8 mouse cellular contexts compared by ENCODE assay signal in genomic region chr11:95834742-95835710, GRCm38 (mm10). TPM values are rescaled to one million over a fixed set of nuclear protein-coding genes. Genes with fewer than 3 reads are reported as not detected.
A peak's percentile ranks its signal among the peaks of the same experiment; 100 is the strongest.
DNase-seq lines count a peak whose midpoint lies in the region; ATAC-seq and TF ChIP-seq lines count a peak whose summit lies in the region.

No protein-coding gene starts in this region.

- no peaks in the 10 kb centered on the region for H3K9me3 ChIP-seq in forebrain, embryonic 10.5 days
- no peaks in the 10 kb centered on the region for H3K9me3 ChIP-seq in forebrain, postnatal 0 days (ENCODE audit: low read length)

- H3K4me3 ChIP-seq in forebrain, embryonic 10.5 days, result peak overlapping the region; percentile 5; the same call in 1 of the 2 replicates
- H3K4me3 ChIP-seq in forebrain, postnatal 0 days (ENCODE audit: low read depth, low read length), result no peak overlapping the region

- H3K9ac ChIP-seq in forebrain, postnatal 0 days, result no peak overlapping the region

- DNase-seq in forebrain, embryonic 10.5 days (ENCODE audit: extremely low spot score, low spot score), result no peak
- no peak for DNase-seq in forebrain, postnatal 0 days
- DNase-seq in 416B (ENCODE audit: low read depth), result peak; percentile 90
- peak; percentile 71 for DNase-seq in lung, postnatal 25 days (ENCODE audit: low spot score)
- DNase-seq in frontal cortex, postnatal 25 days (ENCODE audit: low spot score in 2 of 2), result no peak
- DNase-seq in left cerebral cortex, adult 18-20 months (ENCODE audit: low spot score in 2 of 2), result no peak
- no peak for DNase-seq in urinary bladder, postnatal 14 days (ENCODE audit: low spot score)

- H3K4me1 ChIP-seq in forebrain, embryonic 10.5 days, result peaks cover 59% of the 10 kb centered on the region
- H3K4me1 ChIP-seq in forebrain, postnatal 0 days (ENCODE audit: insufficient read depth), result peaks cover 12% of the 10 kb centered on the region

- no peak for ATAC-seq in forebrain, postnatal 0 days
- ATAC-seq in erythroid progenitor cell, adult 5-6 weeks (replicated peaks; ENCODE audit: low FRiP score, poor library complexity, severe bottlenecking), result peak; percentile 16; the same call in 1 of the 2 replicates

- no peaks in the 10 kb centered on the region for H3K36me3 ChIP-seq in forebrain, embryonic 10.5 days (replicated peaks)
- no peaks in the 10 kb centered on the region for H3K36me3 ChIP-seq in forebrain, postnatal 0 days (ENCODE audit: insufficient read depth)

- H3K27ac ChIP-seq in forebrain, embryonic 10.5 days, result no peak overlapping the region
- no peak overlapping the region for H3K27ac ChIP-seq in forebrain, postnatal 0 days (ENCODE audit: low read depth, low read length)

- TF ChIP-seq CTCF in forebrain, postnatal 0 days (IDR thresholded peaks at IDR 0.05; ENCODE audit: low read depth), result no peak

- no peak overlapping the region for H3K4me2 ChIP-seq in forebrain, postnatal 0 days (ENCODE audit: low read depth)

- H3K27me3 ChIP-seq in forebrain, embryonic 10.5 days (ENCODE audit: poor library complexity, severe bottlenecking), result peaks cover 83% of the 10 kb centered on the region
- H3K27me3 ChIP-seq in forebrain, postnatal 0 days (ENCODE audit: insufficient read depth, low read length), result peaks cover 56% of the 10 kb centered on the region

- WGBS in forebrain, embryonic 10.5 days, result 24% methylated on average over 15 of the region's 15 CpGs
- WGBS in forebrain, postnatal 0 days, result 27% methylated on average over 15 of the region's 15 CpGs

RNA-seq across cellular contexts. Expression of gene Gngt2, which starts 2.0 kb away (rescaled TPM):
- polyA plus RNA-seq in forebrain, embryonic 10.5 days (2016; fragmentation: Nextera tagmentation; extraction: Ambion mirVana), result 6.7 and 7.3 TPM in 2 replicates
- total RNA-seq in forebrain, postnatal 0 days (2014; rRNA removed), result 1.0 and 1.6 TPM in 2 replicates
- 1.9 and 2.9 TPM in 2 replicates for polyA plus RNA-seq in forebrain, postnatal 0 days (2015; fragmentation: Nextera tagmentation; extraction: Ambion mirVana)
- total RNA-seq in erythroid progenitor cell, adult 5-6 weeks (2015; ENCODE audit: low replicate concordance), result 26.3 and 28.1 TPM in 2 replicates
- 14.6 and 20.5 TPM in 2 replicates for total RNA-seq in erythroid progenitor cell, adult 5-6 weeks (2017; ENCODE audit: low replicate concordance)
- 1 to 10 TPM; 2.8 to 4.5 TPM for total RNA-seq in left cerebral cortex, adult 18-20 months (2021)

RNA-seq across cellular contexts. Expression of gene Abi3, which starts 7.2 kb away (rescaled TPM):
- polyA plus RNA-seq in forebrain, embryonic 10.5 days (2016; fragmentation: Nextera tagmentation; extraction: Ambion mirVana), result 2.3 and 4.6 TPM in 2 replicates
- 0.19 and 0.62 TPM in 2 replicates for total RNA-seq in forebrain, postnatal 0 days (2014; rRNA removed)
- 1.4 and 1.5 TPM in 2 replicates for polyA plus RNA-seq in forebrain, postnatal 0 days (2015; fragmentation: Nextera tagmentation; extraction: Ambion mirVana)
- total RNA-seq in erythroid progenitor cell, adult 5-6 weeks (2015; ENCODE audit: low replicate concordance), result 2.1 and 4.7 TPM in 2 replicates
- total RNA-seq in erythroid progenitor cell, adult 5-6 weeks (2017; ENCODE audit: low replicate concordance), result 2.3 and 16.0 TPM in 2 replicates
- total RNA-seq in left cerebral cortex, adult 18-20 months (2021), result 1 to 10 TPM; 7.3 to 8.0 TPM

RNA-seq across cellular contexts. Expression of gene Phospho1, which starts 10.7 kb away (rescaled TPM):
- not detected in 2 replicates for polyA plus RNA-seq in forebrain, embryonic 10.5 days (2016; fragmentation: Nextera tagmentation; extraction: Ambion mirVana)
- total RNA-seq in forebrain, postnatal 0 days (2014; rRNA removed), result 0.90 and 2.7 TPM in 2 replicates
- polyA plus RNA-seq in forebrain, postnatal 0 days (2015; fragmentation: Nextera tagmentation; extraction: Ambion mirVana), result not detected in 2 replicates
- 10.1 and 12.6 TPM in 2 replicates for total RNA-seq in erythroid progenitor cell, adult 5-6 weeks (2015; ENCODE audit: low replicate concordance)
- 18.6 TPM in 1 of 2 replicates, not detected in the other for total RNA-seq in erythroid progenitor cell, adult 5-6 weeks (2017; ENCODE audit: low replicate concordance)
- 10 to 100 TPM; 65.2 to 87.4 TPM for total RNA-seq in left cerebral cortex, adult 18-20 months (2021)

Comparison
In these comparisons a context has a peak if more than half of its experiments do, and no peak if none do; other contexts are left out.
1. DNase-seq: peak in 416B (single experiment) and lung, postnatal 25 days (single experiment); none in forebrain, embryonic 10.5 days (single experiment), forebrain, postnatal 0 days (single experiment), frontal cortex, postnatal 25 days (0 of 2), left cerebral cortex, adult 18-20 months (0 of 2) and urinary bladder, postnatal 14 days (single experiment).